Mouse (Mus musculus) heart, adult 2 months (tissue): ENCODE results near the gene P2rx5.

Experiments
- CTCF ChIP-seq: fragments of 200-600 bp; IDR thresholded peaks from 2 replicates; pipeline ENCODE4 v1.8.1; 2022; ENCODE audit warnings: antibody characterized with exemption, mild to moderate bottlenecking, moderate library complexity
- POLR2A ChIP-seq: fragments of 200-500 bp; IDR thresholded peaks from 2 replicates; pipeline ENCODE4 v1.6.1; 2011; ENCODE audit warnings: mild to moderate bottlenecking, low read depth, low read length, control low read depth; ENCODE audit not compliant: insufficient read depth

GRCm38 (mm10) chr11:73201021-73201420 lies 40.8 kb downstream of the P2rx5 start:
- TF ChIP-seq POLR2A (no peak), CTCF (no peak)
